Mouse (Mus musculus) T-helper 17 cell (primary cell): ENCODE measurements around the gene Pigf.

Experiments used
- in situ Hi-C, 2 experiments: fragments of 300-600 bp; cut with MboI, MseI; formaldehyde crosslinking; loops; 1 replicate in 1 of 2; 2 replicates in 1 of 2; pipeline ENCODE4 v1.15.1; 2025; ENCODE audit warnings: high pct_unique_total_duplicates in 2 of 2

The Pigf gene

DNA sequence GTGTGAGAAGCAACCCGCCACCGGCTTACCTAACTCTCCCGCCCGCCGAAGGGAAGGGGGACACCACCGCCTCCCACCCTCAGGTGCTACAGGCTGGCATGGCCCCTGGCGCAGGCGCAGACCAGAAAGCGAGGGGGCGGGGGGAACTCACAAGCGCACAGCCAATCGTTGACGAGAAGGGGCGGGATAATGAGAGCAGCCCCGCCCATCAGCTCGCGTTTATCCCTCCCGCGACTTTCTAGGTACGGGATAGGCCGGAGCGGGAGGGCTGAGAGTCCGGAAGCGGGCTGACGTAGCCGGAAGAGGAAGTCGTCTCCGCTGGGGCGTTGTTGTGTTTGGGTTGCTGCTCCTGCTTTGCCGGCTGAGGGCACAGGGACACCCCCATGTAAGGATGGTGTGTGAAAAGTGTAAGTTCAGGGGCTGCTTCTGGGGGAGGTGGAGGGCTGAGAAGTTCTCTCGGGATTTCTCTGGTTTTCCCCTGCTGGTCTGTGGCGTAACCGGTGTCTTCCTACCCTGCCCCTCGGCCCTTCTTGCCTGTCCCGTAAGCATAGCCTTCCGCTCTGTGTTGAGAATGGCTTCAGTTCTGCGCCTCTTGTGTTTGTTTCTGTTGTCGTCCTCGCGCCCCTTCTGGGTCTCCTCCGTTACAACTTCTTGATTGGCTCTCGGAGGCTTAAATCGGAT, at the start of gene Pigf, which contains the start of gene Cript:
Gene Pigf (minus strand): TSS at position 138 of the 681 bp plus-strand sequence.
Gene Cript (plus strand): TSS at position 282 of the 681 bp plus-strand sequence.
- in situ Hi-C loops, result loop anchor here (5.0 to 10.0 kb wide), 2 partner anchors 58 to 61 kb away; partner anchors contain the start of gene Rhoq (in 1 of the 2)

DNA sequence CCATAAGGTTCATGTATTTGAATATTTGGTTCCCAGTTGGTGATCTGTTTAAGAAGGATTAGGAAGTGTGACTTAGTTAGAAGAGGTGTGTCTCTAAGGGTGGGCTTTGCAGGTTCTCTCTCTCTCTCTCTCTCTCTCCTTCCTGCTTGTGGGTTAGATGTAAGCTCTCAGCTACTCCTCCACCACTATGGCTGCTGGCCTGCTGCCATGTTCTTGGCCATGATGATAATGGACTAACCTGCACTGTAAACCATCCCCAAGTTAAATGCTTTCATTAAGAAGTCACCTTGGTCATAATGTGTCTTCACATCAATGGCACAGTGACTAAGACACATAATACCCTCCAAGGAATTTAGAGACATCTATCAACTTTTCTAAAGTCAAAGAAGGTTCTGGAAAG, 48.3 kb upstream of the Pigf start:
- in situ Hi-C loops, result loop anchor here in 1 of 2 experiments (10.0 kb wide), 1 partner anchor 1091 kb away; no protein-coding TSS in a partner anchor

DNA sequence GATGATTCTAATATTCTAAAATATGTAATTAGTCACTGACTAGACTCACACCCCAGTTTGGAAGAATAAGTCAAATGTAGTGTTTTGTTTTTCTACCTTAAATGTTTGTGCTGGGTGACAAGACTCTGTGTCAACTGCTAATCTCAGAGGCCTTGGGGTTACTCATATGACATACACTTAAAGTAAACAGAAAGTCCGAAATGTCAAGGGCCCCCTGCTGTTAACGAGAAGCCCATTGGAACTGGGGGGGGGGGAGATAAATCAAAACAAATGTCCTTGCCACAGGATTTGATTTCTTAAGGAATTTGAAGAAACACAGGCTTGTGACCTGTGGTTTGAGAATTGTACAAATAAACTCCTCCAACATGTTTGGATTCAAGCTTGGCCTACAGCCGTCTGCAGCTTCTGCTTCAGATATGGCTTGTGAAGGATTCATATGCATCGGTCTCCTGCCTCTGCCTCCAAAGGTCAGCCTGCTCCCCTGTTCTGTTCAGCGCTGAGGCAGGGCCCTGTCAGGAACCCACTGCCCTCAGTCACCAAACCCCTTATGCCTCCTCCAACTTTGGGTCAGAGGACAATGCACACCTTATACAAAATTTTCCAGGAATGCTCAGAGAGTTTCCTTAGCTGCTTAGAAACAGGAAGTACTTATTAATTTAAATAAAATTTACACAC, 47.7 kb upstream of the Pigf start:
- in situ Hi-C loops, result loop anchor here in 1 of 2 experiments (10.0 kb wide), 1 partner anchor 1092 kb away; no protein-coding TSS in a partner anchor

DNA sequence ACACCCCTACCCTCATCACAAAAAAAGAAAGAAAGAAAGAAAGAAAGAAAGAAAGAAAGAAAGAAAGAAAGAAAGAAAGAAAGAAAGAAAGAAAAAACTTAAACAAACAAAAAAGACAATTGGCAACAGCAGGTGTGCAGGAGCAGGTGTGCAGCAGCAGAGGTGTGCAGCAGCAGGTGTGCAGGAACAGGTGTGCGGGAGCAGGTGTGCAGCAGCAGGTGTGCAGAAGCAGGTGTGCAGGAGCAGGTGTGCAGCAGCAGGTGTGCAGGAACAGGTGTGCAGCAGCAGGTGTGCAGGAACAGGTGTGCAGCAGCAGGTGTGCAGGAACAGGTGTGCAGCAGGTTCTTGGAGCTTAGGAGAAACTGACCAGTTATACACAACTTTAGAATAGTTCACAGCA, 47.0 kb upstream of the Pigf start:
- in situ Hi-C loops, result loop anchor here in 1 of 2 experiments (10.0 kb wide), 1 partner anchor 1093 kb away; no protein-coding TSS in a partner anchor

DNA sequence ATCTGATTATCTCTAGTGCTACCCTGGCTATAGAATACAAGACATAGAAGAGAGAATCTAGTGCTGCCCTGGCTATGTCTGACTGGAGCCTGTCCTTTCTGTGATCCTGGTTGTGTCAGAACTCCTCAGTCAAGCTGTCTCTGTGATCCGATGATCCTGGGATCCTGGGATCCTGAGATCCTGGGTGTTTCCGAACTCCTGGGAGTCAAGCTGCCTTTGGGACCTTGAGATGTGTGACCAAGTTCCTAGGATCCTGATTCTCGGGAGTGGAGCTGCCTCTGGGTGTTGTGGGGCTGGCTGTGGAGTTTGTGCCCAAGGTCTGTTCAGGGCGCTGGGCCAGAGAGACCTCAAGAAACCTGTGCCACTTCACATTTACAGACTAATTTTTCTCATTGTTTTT, 43.8 kb upstream of the Pigf start:
- in situ Hi-C loops, result no loop called here

DNA sequence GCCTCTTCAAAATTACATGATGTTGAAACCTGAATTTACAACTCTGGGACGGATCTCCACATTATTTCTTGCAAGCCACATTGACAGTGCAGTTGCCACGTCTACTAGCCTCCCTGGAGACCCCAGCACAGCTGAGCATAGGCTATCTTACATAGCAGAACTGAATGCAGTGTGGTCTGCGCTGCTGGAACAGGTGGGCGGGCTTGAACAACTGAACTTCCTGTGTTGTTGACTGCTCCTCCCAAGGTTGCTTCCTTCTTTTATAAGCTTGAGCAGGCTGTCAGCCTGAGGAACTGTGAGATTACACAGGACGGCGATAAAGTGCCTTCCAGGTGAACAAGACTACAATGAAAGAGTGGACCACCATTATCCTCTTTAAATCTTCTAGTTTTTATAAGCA, 38.8 kb upstream of the Pigf start:
- in situ Hi-C loops, result no loop called here

DNA sequence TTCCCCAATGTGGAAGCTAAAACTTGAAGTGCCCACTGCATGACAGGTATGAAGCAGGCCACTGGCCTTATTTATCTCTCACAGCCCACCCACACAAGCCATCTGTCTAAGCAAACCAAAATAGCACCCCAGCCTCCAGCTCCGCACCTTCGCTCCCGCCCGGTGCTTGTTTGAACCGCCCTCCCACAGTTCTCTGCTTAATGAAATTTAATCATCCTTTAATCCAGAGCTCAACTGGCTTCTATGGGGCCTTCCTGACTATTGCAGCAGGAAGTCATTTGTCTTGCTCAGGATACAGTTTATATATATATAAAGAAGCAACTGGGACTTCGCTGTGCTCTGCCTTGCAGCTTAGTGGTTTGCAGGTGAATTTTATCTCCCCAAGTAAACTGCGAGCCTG, 38.3 kb upstream of the Pigf start:
- in situ Hi-C loops, result no loop called here

DNA sequence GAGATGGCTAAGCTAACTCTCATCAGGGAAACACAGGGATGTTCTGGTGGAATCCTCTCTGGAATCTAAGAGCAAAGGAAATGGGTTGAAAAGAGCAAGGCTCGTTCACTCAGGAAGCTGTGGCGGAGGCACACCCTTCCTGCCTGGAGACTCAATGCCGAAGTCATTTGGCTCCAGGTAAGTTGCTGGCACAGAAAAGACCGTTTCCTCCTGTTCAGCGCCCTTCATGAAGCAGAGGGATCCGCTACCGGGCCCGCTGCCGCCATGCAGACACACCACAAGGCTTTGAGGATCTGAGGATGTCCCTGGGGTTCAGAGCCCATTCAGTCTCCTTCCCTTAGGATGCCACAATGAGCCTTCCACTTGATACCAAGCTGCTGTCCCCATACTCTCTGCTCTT, 37.4 kb upstream of the Pigf start:
- in situ Hi-C loops, result no loop called here

DNA sequence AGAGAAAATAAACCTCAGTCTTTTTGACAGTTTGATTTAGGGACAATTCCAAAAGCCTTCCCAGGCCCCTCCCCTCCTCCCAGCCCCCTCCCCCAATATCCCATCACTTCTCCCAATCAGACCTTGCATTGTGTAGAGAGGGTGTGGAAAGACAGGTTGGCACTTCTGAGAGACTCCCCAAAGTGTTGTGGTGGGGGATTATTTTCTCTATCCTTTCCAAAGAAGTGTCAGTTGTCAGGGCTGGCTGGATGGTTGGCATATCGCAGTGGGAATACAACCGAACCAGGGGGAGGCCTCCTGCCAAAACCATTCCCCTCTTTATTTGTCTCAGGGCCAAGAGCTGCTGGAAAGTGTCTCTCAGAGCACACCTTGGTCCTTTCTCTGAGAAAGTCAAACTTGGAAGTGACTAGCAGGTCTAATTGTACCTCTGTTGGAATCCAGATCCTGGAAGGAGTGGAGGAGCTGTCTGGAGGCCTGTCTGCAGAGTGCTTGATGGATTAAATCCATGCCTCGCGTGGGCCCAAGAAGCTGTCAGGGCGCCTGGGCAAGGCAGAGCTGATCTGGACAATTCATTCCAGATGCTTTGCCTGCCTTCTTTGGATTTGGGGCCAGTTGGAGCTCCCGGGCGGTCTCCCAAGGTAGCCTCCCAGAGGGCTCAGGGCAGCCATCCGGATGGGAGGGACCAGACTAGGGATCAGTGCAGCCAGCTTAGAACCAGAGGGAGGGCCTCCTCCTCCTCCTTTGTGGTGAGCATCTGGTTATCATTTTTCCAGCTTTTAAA, 32.5 kb upstream of the Pigf start:
- in situ Hi-C loops, result no loop called here

DNA sequence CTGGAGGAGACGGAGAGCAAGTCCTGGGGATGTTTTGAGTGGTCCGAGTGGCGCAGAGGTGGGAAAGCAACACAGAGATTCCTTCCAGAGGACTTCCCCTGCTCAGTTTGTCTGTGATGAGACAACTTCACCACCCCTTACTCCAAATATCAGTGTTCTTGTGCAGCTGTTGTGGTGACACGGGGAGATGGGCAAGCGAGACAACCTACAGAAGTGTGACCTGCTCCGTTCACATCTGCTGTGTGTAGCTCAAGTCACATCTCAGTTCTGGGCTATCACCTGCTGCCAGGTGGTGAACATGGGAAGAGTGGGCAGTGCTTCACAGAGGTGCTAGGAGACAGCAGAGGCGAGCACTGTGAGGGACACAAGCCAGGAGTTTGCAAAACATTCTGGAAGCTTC, 31.6 kb upstream of the Pigf start:
- in situ Hi-C loops, result no loop called here

DNA sequence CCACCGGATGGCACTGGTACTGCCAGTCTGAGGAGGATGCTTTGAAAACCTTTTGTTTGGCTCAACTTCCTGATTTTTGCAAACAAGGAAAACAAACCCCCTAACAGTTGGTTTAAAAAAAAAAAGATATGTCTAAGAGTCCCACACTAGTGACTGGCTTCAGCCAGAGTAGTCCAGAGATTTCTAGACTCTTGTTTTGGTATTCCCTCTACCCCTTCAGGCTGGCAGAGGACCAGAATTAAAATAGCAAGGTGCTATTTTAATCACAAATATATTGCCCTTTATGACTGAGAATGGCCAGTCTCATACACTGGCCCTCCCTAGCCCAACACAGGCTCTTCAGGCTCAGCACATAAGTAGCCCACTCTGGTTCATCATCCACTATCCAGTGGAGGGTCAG, 30.5 kb upstream of the Pigf start:
- in situ Hi-C loops, result no loop called here

DNA sequence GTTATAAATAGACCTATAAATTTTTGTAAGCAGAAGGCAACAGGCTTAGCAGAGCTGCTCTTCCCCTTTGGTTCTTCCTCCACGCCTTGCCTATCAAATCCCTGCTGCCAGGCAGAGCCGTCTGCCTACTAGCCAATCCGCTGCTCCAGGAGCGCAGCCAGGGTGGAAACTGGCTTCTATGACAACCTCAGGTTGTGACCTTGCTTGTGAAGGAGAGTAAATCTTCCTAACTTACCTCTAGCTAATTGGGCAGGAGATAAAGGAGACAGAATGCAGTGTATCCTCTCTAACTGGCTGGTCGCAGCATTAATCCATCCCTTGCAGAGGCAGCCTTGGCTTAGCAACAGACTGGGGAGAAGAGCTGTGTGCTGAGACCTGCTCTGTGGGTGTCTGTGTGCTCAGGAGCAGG, 29.8 kb upstream of the Pigf start:
- in situ Hi-C loops, result no loop called here

DNA sequence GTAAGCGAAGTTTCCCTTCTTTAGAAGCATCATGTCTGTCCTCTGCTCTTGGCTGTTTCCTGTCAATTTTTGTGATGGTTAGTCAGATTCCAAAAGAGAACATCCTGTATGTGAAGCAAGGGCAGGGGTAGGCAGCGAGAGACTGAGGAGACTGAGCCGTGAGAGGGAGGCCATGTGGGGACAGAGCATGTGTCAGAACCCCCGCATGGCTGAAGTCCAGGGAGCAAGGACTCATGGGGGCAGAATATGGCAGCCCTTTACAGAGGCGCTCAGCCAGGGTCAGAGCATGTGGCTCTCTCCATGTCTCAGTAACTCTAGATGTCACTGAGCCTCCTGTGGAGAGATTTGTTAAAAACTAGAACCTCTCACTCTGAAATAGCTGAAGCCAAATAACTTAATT, 28.7 kb upstream of the Pigf start:
- in situ Hi-C loops, result no loop called here

DNA sequence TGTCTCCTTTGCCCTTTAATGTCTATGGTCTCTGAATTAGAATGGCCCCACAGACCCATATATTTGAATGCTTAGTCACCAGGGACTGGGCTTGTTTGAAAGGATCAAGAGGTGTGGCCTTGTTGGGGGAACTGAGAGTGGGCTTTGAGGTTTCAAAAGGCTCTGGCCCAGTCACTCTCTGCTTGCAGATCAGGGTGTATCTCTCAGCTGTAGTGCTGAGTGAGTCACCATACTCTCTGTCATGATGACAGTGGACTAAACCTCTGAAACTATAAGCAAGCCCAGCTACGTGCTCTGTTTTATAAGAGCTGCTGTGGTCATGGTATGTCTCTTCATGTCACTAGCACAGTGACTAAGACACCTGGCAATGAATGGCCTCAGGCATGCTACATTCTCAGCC, 27.2 kb upstream of the Pigf start:
- in situ Hi-C loops, result no loop called here

DNA sequence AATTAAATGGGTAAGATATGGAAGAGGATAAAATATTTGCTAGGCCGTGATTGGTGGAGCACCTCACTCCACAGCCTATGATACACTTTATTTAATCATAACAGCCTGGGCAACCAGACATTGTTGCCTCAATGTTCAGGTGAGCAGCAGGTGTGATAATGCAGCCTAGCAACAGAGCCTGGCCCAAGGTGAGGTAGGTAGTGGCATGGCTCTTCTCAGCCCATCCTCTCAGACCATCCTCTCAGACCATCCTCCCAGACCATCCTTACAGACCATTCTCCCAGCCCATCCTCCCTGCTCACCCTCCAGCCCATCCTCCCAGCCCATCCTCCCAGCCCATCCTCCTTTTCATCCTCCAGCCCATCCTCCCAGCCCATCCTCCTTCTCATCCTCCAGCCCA, 26.4 kb upstream of the Pigf start:
- in situ Hi-C loops, result no loop called here

DNA sequence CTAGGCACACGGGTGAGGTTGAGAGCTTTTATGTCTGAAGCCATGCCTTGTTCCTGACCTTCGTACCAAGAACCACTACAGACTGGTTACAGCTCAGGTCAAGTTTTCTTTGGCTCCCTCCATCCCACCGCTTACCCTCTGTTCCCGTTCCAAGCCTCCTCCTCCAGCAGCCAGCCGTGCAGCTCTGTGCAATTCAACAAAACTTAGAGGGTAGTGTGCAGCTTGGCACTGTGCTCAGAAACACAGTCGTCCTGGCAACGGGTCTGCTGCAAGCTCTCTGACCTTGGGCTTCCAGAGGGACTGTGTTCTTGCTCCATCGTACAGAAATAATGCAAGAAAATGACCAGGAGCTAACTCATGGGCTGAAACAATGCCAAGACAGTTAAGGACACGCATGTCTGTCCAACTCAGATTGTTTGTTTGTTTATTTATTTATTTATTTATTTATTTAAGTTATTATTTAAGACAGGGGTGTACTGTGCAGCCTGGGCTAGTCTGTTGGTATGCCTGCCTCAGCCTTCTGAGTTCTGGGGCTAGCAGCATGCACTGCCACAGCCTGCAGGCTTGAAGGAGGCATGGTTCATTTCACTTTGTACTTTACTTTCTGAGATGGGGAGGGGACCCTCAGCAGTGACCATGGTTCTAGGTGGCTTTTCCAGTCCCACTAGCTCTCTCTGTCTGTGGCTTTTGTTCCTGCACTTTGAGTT, 25.4 kb upstream of the Pigf start:
- in situ Hi-C loops, result no loop called here

DNA sequence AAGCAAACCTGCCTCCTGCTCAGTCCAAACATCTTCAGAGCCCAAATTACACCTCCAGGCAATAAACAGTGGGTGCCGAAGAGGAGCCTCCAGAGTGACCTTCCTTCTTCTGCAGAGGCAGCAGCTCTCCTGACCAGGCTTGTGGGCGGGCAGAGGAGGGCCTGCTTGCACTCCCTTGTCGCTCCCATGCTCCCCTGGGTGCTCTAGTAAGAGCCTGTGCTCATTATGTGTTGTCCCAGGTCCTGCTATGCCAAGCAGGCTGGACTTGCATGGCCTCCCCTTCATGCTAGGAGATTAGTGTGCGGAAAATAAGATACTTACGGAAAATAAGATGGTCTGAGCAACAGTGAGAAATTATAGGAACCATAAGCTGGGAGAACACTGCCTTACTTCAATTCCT, 24.5 kb upstream of the Pigf start:
- in situ Hi-C loops, result loop anchor here (5.0 kb wide), 3 partner anchors 37 to 523 kb away; partner anchors contain the start of gene Tmem247 (in 1 of the 2)

DNA sequence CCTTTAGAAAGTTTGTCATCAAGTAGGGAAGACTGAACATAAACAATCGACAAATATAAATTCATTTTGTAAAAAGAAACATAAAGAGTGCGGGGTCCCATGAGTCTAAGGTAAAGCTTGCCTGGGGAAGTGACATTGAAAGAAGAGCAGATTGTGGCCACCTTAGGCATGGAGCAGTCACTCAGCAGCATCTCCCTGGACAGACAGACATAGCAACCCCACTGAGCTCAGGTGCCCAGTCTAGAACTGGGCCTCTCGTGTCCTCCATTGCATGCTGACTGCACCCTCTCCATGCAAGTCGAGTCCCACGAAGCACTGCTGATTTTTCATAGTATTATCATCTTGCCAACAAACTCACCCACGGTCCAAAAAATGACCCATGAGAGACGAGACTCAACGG, 19.6 kb upstream of the Pigf start:
- in situ Hi-C loops, result loop anchor here (5.0 kb wide), 4 partner anchors 32 to 528 kb away; partner anchors contain the start of gene Tmem247 (in 2 of the 2)

DNA sequence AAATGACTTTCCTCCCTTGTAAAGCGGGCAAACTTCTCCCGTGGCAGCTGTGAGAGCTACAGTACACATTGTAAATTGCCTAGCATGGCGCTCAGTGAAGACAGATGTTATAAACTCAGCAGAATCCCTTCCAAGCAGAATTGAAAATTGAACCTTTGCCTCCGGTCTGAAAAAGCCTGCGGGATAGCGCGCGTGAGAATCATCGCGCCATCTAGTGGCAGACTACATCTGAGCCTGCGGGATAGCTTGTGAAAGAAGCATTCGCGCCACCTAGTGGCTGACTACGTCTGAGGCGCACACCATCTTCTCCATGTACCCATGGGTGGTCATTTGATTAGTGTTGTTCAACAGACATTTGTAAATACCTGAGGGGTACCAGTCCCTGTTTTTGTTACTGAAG, 19.2 kb upstream of the Pigf start:
- in situ Hi-C loops, result loop anchor here (5.0 kb wide), 2 partner anchors 127 to 208 kb away; partner anchors contain the start of gene Tmem247 (in 1 of the 2)

DNA sequence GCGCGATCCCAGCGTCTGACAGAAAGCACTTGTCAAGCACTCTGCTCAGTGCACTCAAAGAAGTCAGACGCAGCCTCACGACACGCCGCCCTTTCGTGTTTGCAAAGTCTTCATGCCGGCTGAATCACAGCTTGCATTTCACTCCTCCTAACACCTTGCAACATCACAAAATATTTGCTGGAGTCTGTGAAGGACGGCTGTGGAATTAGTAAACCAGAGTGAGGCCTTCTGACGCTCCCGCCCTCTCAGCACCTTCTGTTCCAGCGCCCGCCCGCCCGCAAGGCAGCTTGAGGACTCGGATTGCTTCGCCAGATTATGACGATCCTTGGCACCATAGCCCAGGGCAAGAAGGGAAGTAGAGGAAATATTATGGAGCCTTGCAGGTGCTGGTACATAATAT, 16.5 kb upstream of the Pigf start:
- in situ Hi-C loops, result loop anchor here (5.0 kb wide), 2 partner anchors 124 to 211 kb away; partner anchors contain the start of gene Tmem247 (in 1 of the 2)

DNA sequence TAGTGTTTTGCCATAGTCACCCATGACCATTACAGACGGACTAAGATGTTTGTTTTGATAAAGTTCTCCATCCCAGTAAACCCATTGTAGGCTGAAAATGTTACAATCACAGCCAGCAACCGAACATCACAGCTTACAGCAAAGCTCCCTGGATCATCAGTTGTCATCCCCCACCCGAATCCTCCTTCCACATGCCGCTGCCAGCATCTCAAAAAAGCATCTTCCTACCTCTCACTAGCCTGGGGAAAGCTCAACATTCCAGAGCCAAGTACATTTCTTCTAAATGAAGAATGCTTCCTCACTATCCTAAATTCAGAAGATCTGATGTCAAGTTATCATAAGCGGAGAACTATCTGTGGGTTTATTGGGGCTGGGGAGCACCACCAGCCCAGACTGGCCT, 13.3 kb upstream of the Pigf start:
- in situ Hi-C loops, result no loop called here
